ENCODE assay signal across 8 mouse cellular contexts in genomic region chr5:38684164-38684911, GRCm38 (mm10). TPM values are rescaled to one million over a fixed set of nuclear protein-coding genes. Genes with fewer than 3 reads are reported as not detected.
DNase-seq lines count a peak whose midpoint lies in the region; ATAC-seq lines count a peak whose summit lies in the region.

TSS of gene Zfp518b (minus strand) at chr5:38684826.

- peak; percentile 42 for DNase-seq in adrenal gland, adult 8-10 months
- peak; percentile 81 for DNase-seq in embryo, embryonic 10 days (ENCODE audit: low spot score)
- DNase-seq in gastrocnemius, postnatal 36 days = peak; percentile 69
- DNase-seq in left cerebral cortex, postnatal 25 days (ENCODE audit: low spot score in 2 of 2) = peak; percentile 73 to 79
- peak; percentile 83 for DNase-seq in right cerebral cortex, postnatal 25 days
- peak; percentile 69 to 70 for DNase-seq in urinary bladder, postnatal 4 days (ENCODE audit: low spot score in 2 of 2)

- ATAC-seq in intestine, embryonic 15.5 days = peak; percentile 97
- peak; percentile 84 for ATAC-seq in megakaryocyte-erythroid progenitor cell, adult 5-6 weeks (replicated peaks; ENCODE audit: low FRiP score, low TSS enrichment, poor library complexity, severe bottlenecking)

- peak within 1 kb of the TSS; percentile 87 for H3K9ac ChIP-seq in intestine, embryonic 15.5 days

- H3K27ac ChIP-seq in intestine, embryonic 15.5 days = peak within 1 kb of the TSS; percentile 75

- peaks cover 4% of the 10 kb centered on the region; the same call in 1 of the 2 replicates for H3K4me1 ChIP-seq in intestine, embryonic 15.5 days (replicated peaks)

- intact Hi-C loops in gastrocnemius, postnatal 36 days (cut with DNase I) = no loop called here
- intact Hi-C loops in left cerebral cortex, postnatal 25 days (cut with DNase I) = no loop called here

- peak within 1 kb of the TSS; percentile 80 for H3K4me3 ChIP-seq in intestine, embryonic 15.5 days (replicated peaks)

- peaks cover 13% of the 10 kb centered on the region; the same call in 1 of the 2 replicates for H3K36me3 ChIP-seq in intestine, embryonic 15.5 days

- no peaks in the 10 kb centered on the region for H3K9me3 ChIP-seq in intestine, embryonic 15.5 days

- H3K4me2 ChIP-seq in intestine, embryonic 15.5 days (replicated peaks) = peak within 1 kb of the TSS; percentile 92

- under 1% methylated on average over 87 of the region's 89 CpGs for WGBS in intestine, embryonic 15.5 days

- H3K27me3 ChIP-seq in intestine, embryonic 15.5 days (replicated peaks) = no peaks in the 10 kb centered on the region

RNA-seq across cellular contexts. Expression of gene Zfp518b, which starts in this region (rescaled TPM):
- 1 to 10 TPM; 5.3 to 7.5 (median 6.4) TPM for total RNA-seq in adrenal gland, adult 8-10 months (2022)
- 1 to 10 TPM; 2.0 to 2.4 TPM for total RNA-seq in gastrocnemius, postnatal 36 days (2021)
- polyA plus RNA-seq in intestine, embryonic 15.5 days (2015; fragmentation: Nextera tagmentation; extraction: Ambion mirVana) = 13.6 and 14.4 TPM in 2 replicates
- total RNA-seq in left cerebral cortex, postnatal 25 days (2021) = 10 to 100 TPM; 14.7 to 14.8 TPM
- 2.7 and 3.6 TPM in 2 replicates for total RNA-seq in megakaryocyte-erythroid progenitor cell, adult 5-6 weeks (2014; fragmentation: Nextera tagmentation)
- total RNA-seq in megakaryocyte-erythroid progenitor cell, adult 5-6 weeks (2017) = 5.3 and 6.2 TPM in 2 replicates

Comparison
In these comparisons a context has a peak if more than half of its experiments do, and no peak if none do; other contexts are left out.
1. Peak in every context shown above with its lines: DNase-seq, ATAC-seq, H3K4me3 ChIP-seq and H3K27ac ChIP-seq.